Mouse (Mus musculus) limb, embryonic 14.5 days (tissue): ENCODE measurements at regions not wholly inside any gene's neighbourhood (a gene's known extent, or its start where the extent isn't known, plus 50 kb on each side); places are given as distances from the start of the nearest gene placed in this dataset.

ENCODE experiments used
- ATAC-seq: fragments of 200-750 bp; cut with Nextera tagmentation; 2 replicates; pipeline ENCODE4 v1.8.0; 2017; ENCODE audit warnings: low read depth, moderate number of reproducible peaks, moderate TSS enrichment; ENCODE audit not compliant: low FRiP score
- DNase-seq: peaks from one replicate; pipeline ENCODE4 v3.0.0-alpha.2; 2015; ENCODE audit warnings: low spot score
- H3K27ac ChIP-seq: fragments of 300-500 bp; sonication (generic); replicated peaks from 2 replicates; pipeline ENCODE4 v1.5.1; 2014; ENCODE audit warnings: low read depth, mild to moderate bottlenecking, low read length, moderate library complexity, mixed read lengths
- H3K27me3 ChIP-seq: fragments of 300-500 bp; sonication (generic); 2 replicates; pipeline ENCODE4 v1.6.1; 2014; ENCODE audit warnings: low read length, mixed read lengths; ENCODE audit not compliant: control insufficient read depth, insufficient read depth
- H3K36me3 ChIP-seq: fragments of 300-500 bp; sonication (generic); 2 replicates; pipeline ENCODE4 v1.6.1; 2014; ENCODE audit warnings: mild to moderate bottlenecking, low read length, moderate library complexity, mixed read lengths; ENCODE audit not compliant: control insufficient read depth, insufficient read depth
- H3K4me1 ChIP-seq: fragments of 300-500 bp; sonication (generic); 2 replicates; pipeline ENCODE4 v1.6.1; 2014; ENCODE audit warnings: antibody characterized with exemption, low read length, mixed read lengths; ENCODE audit not compliant: control insufficient read depth, insufficient read depth
- H3K4me2 ChIP-seq: fragments of 300-500 bp; sonication (generic); replicated peaks from 2 replicates; pipeline ENCODE4 v1.6.1; 2014; ENCODE audit warnings: low read depth, mild to moderate bottlenecking, low read length, moderate library complexity; ENCODE audit not compliant: severe bottlenecking
- H3K4me3 ChIP-seq: fragments of 300-500 bp; sonication (generic); replicated peaks from 2 replicates; pipeline ENCODE4 v1.5.1; 2014; ENCODE audit warnings: low read length
- H3K9ac ChIP-seq: fragments of 300-500 bp; sonication (generic); 2 replicates; pipeline ENCODE4 v1.6.1; 2014; ENCODE audit warnings: mild to moderate bottlenecking, low read depth, low read length, moderate library complexity; ENCODE audit not compliant: severe bottlenecking
- H3K9me3 ChIP-seq: fragments of 300-500 bp; sonication (generic); 2 replicates; pipeline ENCODE4 v1.6.1; 2016; ENCODE audit warnings: low read length; ENCODE audit not compliant: control insufficient read depth
- POLR2A ChIP-seq: fragments of 200-500 bp; IDR thresholded peaks from 2 replicates; pipeline ENCODE4 v1.8.0; 2012; ENCODE audit warnings: inconsistent platforms, mild to moderate bottlenecking, moderate library complexity, borderline replicate concordance; ENCODE audit not compliant: insufficient read depth, insufficient read length; ENCODE audit errors: extremely low read depth
- WGBS: fragments of 180-500 bp; shearing (Covaris S2); extraction: QIAGEN DNeasy Blood & Tissue Kit; methylation state at CpG from one replicate; pipeline ENCODE4 v1.1.7; 2014; 5-methylcytosine and 5-hydroxymethylcytosine counted together

DNA sequence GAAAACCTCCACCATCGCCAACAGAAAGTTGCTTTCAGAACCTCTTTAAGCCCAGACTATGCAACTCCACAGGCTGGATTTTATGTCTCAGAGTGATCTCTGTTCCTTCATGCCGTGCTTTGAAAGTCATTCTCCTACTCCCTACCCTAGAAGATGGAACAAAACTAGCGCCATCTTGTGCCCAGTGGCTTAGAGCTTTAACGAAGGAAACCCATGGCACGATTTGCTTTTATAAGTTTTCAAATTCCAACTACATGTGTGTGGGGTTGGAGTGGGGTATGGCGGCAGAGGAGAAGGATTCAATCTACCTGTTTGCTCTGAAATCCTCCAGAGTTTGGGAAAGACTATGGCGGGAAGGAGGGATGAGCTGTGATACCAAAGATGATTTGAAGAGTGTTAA lies 118.7 kb upstream of the Tmem45b start:
- WGBS, result 75% methylated on average over 7 of the region's 7 CpGs
- ATAC-seq, result no peak

DNA sequence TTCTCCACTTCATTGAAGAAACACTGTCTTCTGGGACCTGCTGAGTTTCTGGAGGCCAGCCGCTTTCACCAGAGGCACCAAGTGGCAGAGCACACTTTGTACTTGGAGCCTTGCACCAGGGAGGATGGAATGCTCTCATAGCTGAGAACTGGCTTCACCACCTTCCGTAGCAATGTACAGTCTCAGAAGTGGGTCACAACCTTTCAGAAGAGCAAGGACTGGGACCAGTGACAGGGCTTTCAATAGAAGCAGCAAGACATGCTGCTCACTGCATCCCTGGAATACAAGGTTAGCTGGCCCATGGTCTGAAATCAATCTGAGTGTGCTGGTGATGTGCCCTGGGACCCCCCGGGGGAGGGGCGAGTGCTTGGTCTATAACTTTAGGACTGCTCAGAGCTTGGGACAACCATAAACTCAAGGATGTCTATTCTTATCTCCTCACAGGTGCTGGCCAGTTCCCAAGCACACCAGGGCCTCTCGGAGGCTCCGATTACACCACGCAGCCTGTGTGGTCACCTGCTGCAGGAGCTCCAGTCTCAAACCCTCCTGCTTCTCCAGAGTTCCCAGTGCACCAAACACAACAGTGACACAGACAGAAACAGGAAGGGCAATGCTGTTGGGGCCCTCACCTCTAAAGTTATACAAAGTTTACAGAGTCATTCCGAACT lies 114.4 kb upstream of the Tmem45b start:
- 81% methylated on average over 8 of the region's 8 CpGs for WGBS

More for the DNA sequence above, 118.7 kb upstream of the Tmem45b start:
- no peak overlapping the region for H3K27ac ChIP-seq
- no peak for DNase-seq
- H3K9ac ChIP-seq, result no peak overlapping the region
- 0 out of 2 replicates have a peak, but pooled peaks cover 3% of the 10 kb centered on the region for H3K4me1 ChIP-seq
- TF ChIP-seq POLR2A, result no peak
- H3K36me3 ChIP-seq, result no peaks in the 10 kb centered on the region
- H3K9me3 ChIP-seq, result no peaks in the 10 kb centered on the region
- H3K4me3 ChIP-seq, result no peak overlapping the region
- H3K27me3 ChIP-seq, result no peaks in the 10 kb centered on the region
- H3K4me2 ChIP-seq, result no peak overlapping the region

GRCm38 (mm10) chr9:31577066-31577465 lies 112.8 kb upstream of the Tmem45b start:
- H3K4me1 ChIP-seq, result no peaks in the 10 kb centered on the region

More for the DNA sequence above, 114.4 kb upstream of the Tmem45b start:
- H3K36me3 ChIP-seq, result no peaks in the 10 kb centered on the region
- H3K4me3 ChIP-seq, result no peak overlapping the region
- no peak overlapping the region for H3K27ac ChIP-seq
- H3K9ac ChIP-seq, result no peak overlapping the region
- H3K9me3 ChIP-seq, result no peaks in the 10 kb centered on the region
- TF ChIP-seq POLR2A, result no peak
- no peaks in the 10 kb centered on the region for H3K4me1 ChIP-seq
- H3K4me2 ChIP-seq, result no peak overlapping the region
- H3K27me3 ChIP-seq, result no peaks in the 10 kb centered on the region
- DNase-seq (no peak), ATAC-seq (no peak)

GRCm38 (mm10) chr9:31567029-31567428 lies 102.8 kb upstream of the Tmem45b start:
- peak; percentile 69 for ATAC-seq
- H3K27me3 ChIP-seq, result no peaks in the 10 kb centered on the region
- WGBS, result 73% methylated on average over 10 of the region's 10 CpGs
- no peak for TF ChIP-seq POLR2A
- no peak for DNase-seq
- no peaks in the 10 kb centered on the region for H3K4me1 ChIP-seq
- H3K9ac ChIP-seq, result no peak overlapping the region
- H3K36me3 ChIP-seq, result no peaks in the 10 kb centered on the region
- H3K4me3 ChIP-seq, result no peak overlapping the region
- H3K27ac ChIP-seq, result no peak overlapping the region
- H3K4me2 ChIP-seq, result no peak overlapping the region
- no peaks in the 10 kb centered on the region; the same call in 1 of the 2 replicates for H3K9me3 ChIP-seq

More at GRCm38 (mm10) chr9:31577066-31577465, 112.8 kb upstream of the Tmem45b start:
- no peaks in the 10 kb centered on the region for H3K36me3 ChIP-seq
- H3K27ac ChIP-seq, result no peak overlapping the region
- H3K4me3 ChIP-seq, result no peak overlapping the region
- DNase-seq, result peak; percentile 70
- no peak for TF ChIP-seq POLR2A
- H3K9me3 ChIP-seq, result 0 out of 2 replicates have a peak, but pooled peaks cover 4% of the 10 kb centered on the region
- 44% methylated on average over 7 of the region's 7 CpGs for WGBS
- ATAC-seq, result no peak
- no peak overlapping the region for H3K9ac ChIP-seq
- H3K4me2 ChIP-seq, result no peak overlapping the region
- H3K27me3 ChIP-seq, result no peaks in the 10 kb centered on the region

GRCm38 (mm10) chr9:31566257-31567007 lies 102.2 kb upstream of the Tmem45b start:
- H3K4me3 ChIP-seq, result no peak overlapping the region
- no peak overlapping the region for H3K9ac ChIP-seq
- peak; percentile 71 for DNase-seq
- no peaks in the 10 kb centered on the region; the same call in 1 of the 2 replicates for H3K9me3 ChIP-seq
- WGBS, result 80% methylated on average over 31 of the region's 31 CpGs
- no peaks in the 10 kb centered on the region for H3K4me1 ChIP-seq
- peak; percentile 87 for ATAC-seq
- H3K27me3 ChIP-seq, result no peaks in the 10 kb centered on the region
- no peak for TF ChIP-seq POLR2A
- H3K4me2 ChIP-seq, result no peak overlapping the region
- H3K27ac ChIP-seq, result no peak overlapping the region
- no peaks in the 10 kb centered on the region for H3K36me3 ChIP-seq
